Mouse (Mus musculus) liver, embryonic 16.5 days (tissue): ENCODE results near the gene Ddx39. TPM values are rescaled to one million over a fixed set of nuclear protein-coding genes. Genes with fewer than 3 reads are reported as not detected.

ENCODE experiments used
- ATAC-seq: fragments of 200-750 bp; cut with Nextera tagmentation; 2 replicates; pipeline ENCODE4 v1.8.0; 2017; ENCODE audit warnings: low read depth, mild to moderate bottlenecking, moderate number of reproducible peaks, moderate library complexity
- H3K27ac ChIP-seq: fragments of 300-500 bp; sonication (generic); 2 replicates; pipeline ENCODE4 v1.5.1; 2014; ENCODE audit warnings: mild to moderate bottlenecking, low read length
- H3K27me3 ChIP-seq: fragments of 300-500 bp; sonication (generic); 2 replicates; pipeline ENCODE4 v1.6.1; 2014; ENCODE audit warnings: low read depth, low read length, mixed read lengths; ENCODE audit not compliant: control insufficient read depth, insufficient read depth
- H3K36me3 ChIP-seq: fragments of 300-500 bp; sonication (generic); 2 replicates; pipeline ENCODE4 v1.6.1; 2014; ENCODE audit warnings: mild to moderate bottlenecking; ENCODE audit not compliant: control insufficient read depth, insufficient read depth
- H3K4me1 ChIP-seq: fragments of 300-500 bp; sonication (generic); 2 replicates; pipeline ENCODE4 v1.6.1; 2014; ENCODE audit warnings: low read depth, low read length, mixed read lengths; ENCODE audit not compliant: control insufficient read depth
- H3K4me2 ChIP-seq: fragments of 300-500 bp; sonication (generic); 2 replicates; pipeline ENCODE4 v1.6.1; 2014; ENCODE audit warnings: low read depth, low read length, mixed read lengths
- H3K4me3 ChIP-seq: fragments of 300-500 bp; sonication (generic); 2 replicates; pipeline ENCODE4 v1.5.1; 2014; ENCODE audit warnings: low read depth, mild to moderate bottlenecking, low read length
- H3K9ac ChIP-seq: fragments of 300-500 bp; sonication (generic); 2 replicates; pipeline ENCODE4 v1.6.1; 2014; ENCODE audit warnings: low read depth, low read length
- H3K9me3 ChIP-seq: fragments of 300-500 bp; sonication (generic); replicated peaks from 2 replicates; pipeline ENCODE4 v1.6.1; 2016; ENCODE audit warnings: low read length; ENCODE audit not compliant: control insufficient read depth
- WGBS: fragments of 180-500 bp; shearing (Covaris S2); extraction: QIAGEN DNeasy Blood & Tissue Kit; methylation state at CpG from one replicate; pipeline ENCODE4 v1.1.7; 2014; ENCODE audit not compliant: insufficient replicate concordance; 5-methylcytosine and 5-hydroxymethylcytosine counted together
- polyA plus RNA-seq: library from polyadenylated mRNA; unstranded; fragments of >200 nt; fragmentation: Nextera tagmentation; extraction: Ambion mirVana; gene quantifications from 2 replicates; pipeline ENCODE4 v1.2.1, GENCODE M21; 2015

The Ddx39 gene
- polyA plus RNA-seq, 1 experiment from 2014 or later: 149 TPM

GRCm38 (mm10) chr8:83697374-83698220 lies 17.4 kb upstream of the Ddx39 start:
- 27% methylated on average over 19 of the region's 19 CpGs for WGBS
- peak overlapping the region; percentile 84 for H3K4me3 ChIP-seq
- peaks cover 38% of the 10 kb centered on the region for H3K4me1 ChIP-seq
- ATAC-seq: no peak
- no peaks in the 10 kb centered on the region; the same call in 1 of the 2 replicates for H3K9me3 ChIP-seq
- H3K27ac ChIP-seq: peak overlapping the region; percentile 77
- no peaks in the 10 kb centered on the region for H3K36me3 ChIP-seq
- H3K27me3 ChIP-seq: no peaks in the 10 kb centered on the region
- H3K9ac ChIP-seq: peak overlapping the region; percentile 88; the same call in 1 of the 2 replicates
- H3K4me2 ChIP-seq: peak overlapping the region; percentile 99

GRCm38 (mm10) chr8:83698291-83698660 lies 16.7 kb upstream of the Ddx39 start:
- Histone ChIP-seq H3K27ac (peak overlapping the region; percentile 77), H3K4me3 (peak overlapping the region; percentile 84), H3K36me3 (no peaks in the 10 kb centered on the region), H3K9me3 (no peaks in the 10 kb centered on the region; the same call in 1 of the 2 replicates), H3K4me2 (peak overlapping the region; percentile 99), H3K27me3 (no peaks in the 10 kb centered on the region), H3K9ac (peak overlapping the region; percentile 88), H3K4me1 (peaks cover 38% of the 10 kb centered on the region)
- ATAC-seq: peak; percentile 22; the same call in 1 of the 2 replicates
- under 1% methylated on average over 15 of the region's 15 CpGs for WGBS

- WGBS: under 1% methylated on average over 72 of the region's 85 CpGs
- Histone ChIP-seq H3K4me3 (peak within 1 kb of the TSS; percentile 84), H3K27ac (peak within 1 kb of the TSS; percentile 77), H3K36me3 (no peaks in the 10 kb centered on the region), H3K4me1 (peaks cover 36% of the 10 kb centered on the region), H3K9ac (peak within 1 kb of the TSS; percentile 88), H3K27me3 (no peaks in the 10 kb centered on the region), H3K4me2 (peak within 1 kb of the TSS; percentile 99), H3K9me3 (no peaks in the 10 kb centered on the region; the same call in 1 of the 2 replicates)
- ATAC-seq: peak; percentile 93
Measured at GRCm38 (mm10) chr8:83698661-83699453, 16.1 kb upstream of the Ddx39 start, which contains the start of gene Pkn1. Pkn1 (minus strand) TSS chr8:83699179.

GRCm38 (mm10) chr8:83699566-83699965 lies 15.4 kb upstream of the Ddx39 start:
- Histone ChIP-seq H3K4me1 (peaks cover 29% of the 10 kb centered on the region), H3K9ac (peak overlapping the region; percentile 88), H3K4me2 (peak overlapping the region; percentile 99), H3K36me3 (no peaks in the 10 kb centered on the region), H3K4me3 (peak overlapping the region; percentile 84), H3K9me3 (no peaks in the 10 kb centered on the region; the same call in 1 of the 2 replicates), H3K27me3 (no peaks in the 10 kb centered on the region), H3K27ac (peak overlapping the region; percentile 68)
- ATAC-seq: no peak
- WGBS: 15% methylated on average over 9 of the region's 9 CpGs

- no peak overlapping the region for H3K4me2 ChIP-seq
- H3K27ac ChIP-seq: no peak overlapping the region
- no peak overlapping the region for H3K9ac ChIP-seq
- 54% methylated on average over 9 of the region's 9 CpGs for WGBS
- no peaks in the 10 kb centered on the region; the same call in 1 of the 2 replicates for H3K9me3 ChIP-seq
- H3K4me3 ChIP-seq: no peak overlapping the region
- peaks cover 23% of the 10 kb centered on the region for H3K4me1 ChIP-seq
- H3K27me3 ChIP-seq: no peaks in the 10 kb centered on the region
- no peak for ATAC-seq
- no peaks in the 10 kb centered on the region for H3K36me3 ChIP-seq
Measured at GRCm38 (mm10) chr8:83700423-83701085, 14.4 kb upstream of the Ddx39 start.

GRCm38 (mm10) chr8:83703426-83703825 lies 11.6 kb upstream of the Ddx39 start:
- no peak for ATAC-seq
- no peaks in the 10 kb centered on the region for H3K36me3 ChIP-seq
- no peak overlapping the region for H3K9ac ChIP-seq
- peaks cover 10% of the 10 kb centered on the region for H3K4me1 ChIP-seq
- no peaks in the 10 kb centered on the region for H3K27me3 ChIP-seq
- H3K4me2 ChIP-seq: no peak overlapping the region
- no peak overlapping the region for H3K4me3 ChIP-seq
- 65% methylated on average over 4 of the region's 4 CpGs for WGBS
- no peaks in the 10 kb centered on the region; the same call in 1 of the 2 replicates for H3K9me3 ChIP-seq
- no peak overlapping the region for H3K27ac ChIP-seq

- no peak overlapping the region for H3K9ac ChIP-seq
- 42% methylated on average over 5 of the region's 5 CpGs for WGBS
- H3K36me3 ChIP-seq: no peaks in the 10 kb centered on the region
Measured at GRCm38 (mm10) chr8:83706411-83706810, 8.6 kb upstream of the Ddx39 start.

GRCm38 (mm10) chr8:83707554-83707953 lies 7.4 kb upstream of the Ddx39 start:
- Histone ChIP-seq H3K27ac (no peak overlapping the region), H3K4me3 (no peak overlapping the region), H3K9me3 (no peaks in the 10 kb centered on the region), H3K27me3 (no peaks in the 10 kb centered on the region), H3K9ac (no peak overlapping the region), H3K4me1 (no peaks in the 10 kb centered on the region), H3K36me3 (no peaks in the 10 kb centered on the region), H3K4me2 (no peak overlapping the region)
- 59% methylated on average over 8 of the region's 8 CpGs for WGBS
- ATAC-seq: no peak

More at GRCm38 (mm10) chr8:83706411-83706810, 8.6 kb upstream of the Ddx39 start:
- Histone ChIP-seq H3K4me2 (no peak overlapping the region), H3K27me3 (no peaks in the 10 kb centered on the region), H3K27ac (no peak overlapping the region), H3K9me3 (no peaks in the 10 kb centered on the region; the same call in 1 of the 2 replicates), H3K4me1 (no peaks in the 10 kb centered on the region), H3K4me3 (no peak overlapping the region)
- ATAC-seq: no peak
